Mouse (Mus musculus) lung, embryonic 14.5 days (tissue): Measurements from ENCODE around the gene Stx16. TPM values are rescaled to one million over a fixed set of nuclear protein-coding genes. Genes with fewer than 3 reads are reported as not detected.

Source experiments
- ATAC-seq: fragments of 200-750 bp; cut with Nextera tagmentation; 2 replicates; pipeline ENCODE4 v1.8.0; 2017; ENCODE audit warnings: mild to moderate bottlenecking, moderate TSS enrichment, moderate library complexity; ENCODE audit not compliant: insufficient read depth
- DNase-seq: peaks from one replicate; pipeline ENCODE4 v3.0.0-alpha.2; 2015
- H3K27ac ChIP-seq: fragments of 300-500 bp; sonication (generic); 2 replicates; pipeline ENCODE4 v1.5.1; 2014; ENCODE audit warnings: low read depth, mild to moderate bottlenecking, moderate library complexity
- H3K27me3 ChIP-seq: fragments of 300-500 bp; sonication (generic); 2 replicates; pipeline ENCODE4 v1.6.1; 2014; ENCODE audit warnings: low read length, control low read depth; ENCODE audit not compliant: insufficient read depth
- H3K36me3 ChIP-seq: fragments of 300-500 bp; sonication (generic); 2 replicates; pipeline ENCODE4 v1.6.1; 2014; ENCODE audit warnings: control low read depth; ENCODE audit not compliant: insufficient read depth
- H3K4me1 ChIP-seq: fragments of 300-500 bp; sonication (generic); 2 replicates; pipeline ENCODE4 v1.6.1; 2014; ENCODE audit warnings: antibody characterized with exemption, control low read depth; ENCODE audit not compliant: insufficient read depth
- H3K4me2 ChIP-seq: fragments of 300-500 bp; sonication (generic); 2 replicates; pipeline ENCODE4 v1.6.1; 2014; ENCODE audit warnings: mild to moderate bottlenecking
- H3K4me3 ChIP-seq: fragments of 300-500 bp; sonication (generic); 2 replicates; pipeline ENCODE4 v1.5.1; 2014; ENCODE audit warnings: low read depth, low read length
- H3K9ac ChIP-seq: fragments of 300-500 bp; sonication (generic); 2 replicates; pipeline ENCODE4 v1.6.1; 2014
- H3K9me3 ChIP-seq: fragments of 300-500 bp; sonication (generic); 2 replicates; pipeline ENCODE4 v1.6.1; 2016; ENCODE audit warnings: low read depth, low read length, control low read depth
- CTCF ChIP-seq: IDR thresholded peaks from 2 replicates; pipeline ENCODE4 v1.5.1; 2016; ENCODE audit warnings: antibody characterized with exemption, low read depth
- WGBS: fragments of 180-500 bp; shearing (Covaris S2); extraction: QIAGEN DNeasy Blood & Tissue Kit; methylation state at CpG from one replicate; pipeline ENCODE4 v1.1.7; 2014; 5-methylcytosine and 5-hydroxymethylcytosine counted together
- polyA plus RNA-seq: library from polyadenylated mRNA; unstranded; fragments of >200 nt; fragmentation: Nextera tagmentation; extraction: Ambion mirVana; gene quantifications from 2 replicates; pipeline ENCODE4 v1.2.1, GENCODE M21; 2014

Stx16 gene
- polyA plus RNA-seq, 1 experiment from 2014 or later = 10.3 TPM

- no peak overlapping the region for H3K4me2 ChIP-seq
- no peaks in the 10 kb centered on the region for H3K9me3 ChIP-seq
- ATAC-seq (no peak), DNase-seq (no peak)
- no peaks in the 10 kb centered on the region for H3K27me3 ChIP-seq
- TF ChIP-seq CTCF = no peak
- no peaks in the 10 kb centered on the region for H3K36me3 ChIP-seq
- no peak overlapping the region for H3K9ac ChIP-seq
- WGBS = 73% methylated on average over 3 of the region's 3 CpGs
- no peak overlapping the region for H3K4me3 ChIP-seq
- no peak overlapping the region for H3K27ac ChIP-seq
- peaks cover 5% of the 10 kb centered on the region; the same call in 1 of the 2 replicates for H3K4me1 ChIP-seq
Observed at GRCm38 (mm10) chr2:174107375-174107774, 31.3 kb downstream of the Stx16 start.

GRCm38 (mm10) chr2:174109991-174110782, 34.1 kb downstream of the Stx16 start, which contains the start of gene Npepl1:
TSS of gene Npepl1 (plus strand) at chr2:174110349.
- peaks cover 16% of the 10 kb centered on the region for H3K36me3 ChIP-seq
- peak within 1 kb of the TSS; percentile 69 for H3K27ac ChIP-seq
- H3K9me3 ChIP-seq = no peaks in the 10 kb centered on the region
- peaks cover 5% of the 10 kb centered on the region; the same call in 1 of the 2 replicates for H3K4me1 ChIP-seq
- no peaks in the 10 kb centered on the region for H3K27me3 ChIP-seq
- H3K9ac ChIP-seq = peak within 1 kb of the TSS; percentile 83
- 2% methylated on average over 82 of the region's 90 CpGs for WGBS
- peak; percentile 80 for DNase-seq
- peak within 1 kb of the TSS; percentile 83 for H3K4me2 ChIP-seq
- H3K4me3 ChIP-seq = peak within 1 kb of the TSS; percentile 59
- no peak for TF ChIP-seq CTCF
- peak; percentile 92 for ATAC-seq

- Histone ChIP-seq H3K9me3 (no peaks in the 10 kb centered on the region), H3K4me3 (peak overlapping the region; percentile 59), H3K36me3 (peaks cover 21% of the 10 kb centered on the region), H3K27ac (peak overlapping the region; percentile 69; the same call in 1 of the 2 replicates), H3K9ac (peak overlapping the region; percentile 83), H3K4me1 (peaks cover 5% of the 10 kb centered on the region; the same call in 1 of the 2 replicates), H3K4me2 (peak overlapping the region; percentile 83), H3K27me3 (no peaks in the 10 kb centered on the region)
- DNase-seq (peak; percentile 18), ATAC-seq (peak; percentile 51)
- WGBS = 48% methylated on average over 33 of the region's 33 CpGs
- no peak for TF ChIP-seq CTCF
Observed at GRCm38 (mm10) chr2:174110783-174111549, 34.9 kb downstream of the Stx16 start.

- peaks cover 5% of the 10 kb centered on the region; the same call in 1 of the 2 replicates for H3K4me1 ChIP-seq
- H3K4me3 ChIP-seq = no peak overlapping the region
- no peaks in the 10 kb centered on the region for H3K9me3 ChIP-seq
- DNase-seq (no peak), ATAC-seq (no peak)
- WGBS = 47% methylated on average over 18 of the region's 18 CpGs
- no peak for TF ChIP-seq CTCF
- H3K4me2 ChIP-seq = no peak overlapping the region
- H3K27ac ChIP-seq = no peak overlapping the region
- no peak overlapping the region; the same call in 1 of the 2 replicates for H3K9ac ChIP-seq
- H3K27me3 ChIP-seq = no peaks in the 10 kb centered on the region
- peaks cover 36% of the 10 kb centered on the region for H3K36me3 ChIP-seq
Observed at GRCm38 (mm10) chr2:174112931-174113330, 36.8 kb downstream of the Stx16 start.

- peaks cover 5% of the 10 kb centered on the region; the same call in 1 of the 2 replicates for H3K4me1 ChIP-seq
- peaks cover 47% of the 10 kb centered on the region for H3K36me3 ChIP-seq
- no peak overlapping the region for H3K27ac ChIP-seq
- TF ChIP-seq CTCF = no peak
- H3K4me3 ChIP-seq = no peak overlapping the region
- DNase-seq (no peak), ATAC-seq (no peak)
- no peak overlapping the region for H3K9ac ChIP-seq
- no peaks in the 10 kb centered on the region for H3K27me3 ChIP-seq
- no peak overlapping the region for H3K4me2 ChIP-seq
- H3K9me3 ChIP-seq = no peaks in the 10 kb centered on the region
- 81% methylated on average over 12 of the region's 12 CpGs for WGBS
Observed at GRCm38 (mm10) chr2:174114148-174114864, 38.2 kb downstream of the Stx16 start.

GRCm38 (mm10) chr2:174116929-174117328, 40.8 kb downstream of the Stx16 start:
- Histone ChIP-seq H3K4me2 (no peak overlapping the region), H3K27me3 (no peaks in the 10 kb centered on the region), H3K9ac (no peak overlapping the region), H3K4me1 (no peaks in the 10 kb centered on the region), H3K4me3 (no peak overlapping the region), H3K9me3 (no peaks in the 10 kb centered on the region), H3K36me3 (peaks cover 72% of the 10 kb centered on the region), H3K27ac (no peak overlapping the region)
- no peak for ATAC-seq
- no peak for DNase-seq
- TF ChIP-seq CTCF = no peak
- WGBS = 69% methylated on average over 16 of the region's 16 CpGs
